Mouse (Mus musculus) adipocyte (in vitro differentiated cells): ENCODE results near the gene Orai1.

Experiments used
- DNase-seq: peaks from one replicate; pipeline ENCODE4 v3.0.0-alpha.2; 2016; ENCODE audit warnings: low spot score

Gene Orai1

DNA sequence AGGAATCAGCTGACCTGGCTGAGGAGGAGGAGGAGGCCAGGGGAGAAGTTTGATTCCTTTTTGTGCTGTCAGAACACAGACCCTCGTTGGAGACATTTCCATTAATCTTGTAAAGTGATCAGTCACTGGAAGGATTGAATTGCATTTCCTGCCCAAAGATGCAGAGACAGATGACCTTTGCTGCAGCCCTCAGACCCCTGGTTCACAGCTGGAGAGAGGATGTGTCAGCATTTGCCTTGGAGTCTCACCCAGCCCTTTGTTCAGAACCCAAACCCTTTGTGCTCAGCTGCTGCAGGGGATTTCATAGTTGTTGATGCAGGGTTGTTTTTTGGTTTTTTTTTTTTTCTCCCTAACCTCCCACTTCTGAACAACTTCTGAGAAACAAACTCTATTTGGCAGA, 20.0 kb upstream of the Orai1 start:
- DNase-seq: no peak

DNA sequence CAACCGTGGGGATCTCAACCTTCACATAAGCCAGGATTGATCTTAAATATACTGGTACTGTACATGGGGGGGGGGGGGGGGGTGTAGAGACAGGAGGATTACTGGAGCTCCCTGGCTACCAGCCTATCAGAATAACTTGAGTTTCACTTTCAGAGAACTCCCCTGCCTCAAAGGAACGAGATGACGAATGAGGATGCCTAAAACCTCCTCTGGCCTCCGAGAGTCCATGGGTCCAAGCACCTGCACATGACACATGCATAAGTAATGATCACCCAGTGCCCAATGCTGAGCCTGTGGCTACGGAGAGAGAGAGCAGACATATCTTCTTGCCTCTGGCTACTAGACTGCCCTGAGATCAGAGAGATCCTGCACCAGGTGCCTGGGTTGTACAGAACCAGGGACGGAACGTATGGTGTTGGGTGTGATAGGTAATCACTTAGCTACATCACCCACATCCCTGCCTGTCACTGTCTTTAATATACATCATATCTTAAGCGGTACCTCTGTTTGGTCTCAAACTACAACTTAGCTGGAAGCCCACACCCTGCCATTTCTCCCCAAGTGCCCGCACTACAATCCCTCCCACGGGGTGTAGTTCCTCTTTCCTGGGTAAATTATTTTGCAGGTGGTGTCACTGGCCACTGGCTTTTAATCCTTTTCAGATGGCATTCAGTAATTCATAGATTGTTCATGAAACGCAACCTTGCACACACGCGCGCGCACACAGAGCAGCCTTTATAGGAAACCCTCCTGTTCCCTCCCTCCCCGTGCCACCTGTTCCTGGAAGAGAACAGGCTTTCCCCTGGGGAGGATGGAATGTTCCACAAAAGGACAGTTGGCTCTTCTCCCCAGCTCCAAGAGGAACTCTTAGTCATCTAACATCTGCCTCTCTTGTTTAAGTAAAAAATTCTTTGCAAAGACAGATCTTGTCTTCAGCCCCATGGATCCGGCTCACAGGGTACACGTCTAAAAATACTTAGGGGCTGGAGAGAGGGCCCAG, 17.4 kb upstream of the Orai1 start:
- DNase-seq: no peak

DNA sequence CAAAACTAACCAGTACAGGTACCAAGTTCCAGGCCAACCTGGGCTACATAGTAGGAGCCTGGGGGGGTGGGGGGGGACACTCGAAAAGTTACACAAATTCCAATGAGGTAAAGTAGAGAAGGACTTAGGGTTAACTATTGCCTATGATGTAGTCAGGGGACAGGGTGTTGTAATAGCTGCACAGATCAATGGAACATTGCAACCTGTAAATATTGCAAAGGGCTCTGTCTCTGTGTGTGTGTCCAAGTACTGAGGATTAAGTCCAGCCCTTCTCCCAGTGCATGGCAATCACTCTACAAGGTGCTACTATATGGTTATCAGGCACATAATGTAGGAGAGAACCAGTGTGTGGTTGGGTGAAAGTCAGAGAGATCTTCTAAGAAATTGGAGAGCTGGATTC, 14.0 kb upstream of the Orai1 start:
- no peak for DNase-seq

DNA sequence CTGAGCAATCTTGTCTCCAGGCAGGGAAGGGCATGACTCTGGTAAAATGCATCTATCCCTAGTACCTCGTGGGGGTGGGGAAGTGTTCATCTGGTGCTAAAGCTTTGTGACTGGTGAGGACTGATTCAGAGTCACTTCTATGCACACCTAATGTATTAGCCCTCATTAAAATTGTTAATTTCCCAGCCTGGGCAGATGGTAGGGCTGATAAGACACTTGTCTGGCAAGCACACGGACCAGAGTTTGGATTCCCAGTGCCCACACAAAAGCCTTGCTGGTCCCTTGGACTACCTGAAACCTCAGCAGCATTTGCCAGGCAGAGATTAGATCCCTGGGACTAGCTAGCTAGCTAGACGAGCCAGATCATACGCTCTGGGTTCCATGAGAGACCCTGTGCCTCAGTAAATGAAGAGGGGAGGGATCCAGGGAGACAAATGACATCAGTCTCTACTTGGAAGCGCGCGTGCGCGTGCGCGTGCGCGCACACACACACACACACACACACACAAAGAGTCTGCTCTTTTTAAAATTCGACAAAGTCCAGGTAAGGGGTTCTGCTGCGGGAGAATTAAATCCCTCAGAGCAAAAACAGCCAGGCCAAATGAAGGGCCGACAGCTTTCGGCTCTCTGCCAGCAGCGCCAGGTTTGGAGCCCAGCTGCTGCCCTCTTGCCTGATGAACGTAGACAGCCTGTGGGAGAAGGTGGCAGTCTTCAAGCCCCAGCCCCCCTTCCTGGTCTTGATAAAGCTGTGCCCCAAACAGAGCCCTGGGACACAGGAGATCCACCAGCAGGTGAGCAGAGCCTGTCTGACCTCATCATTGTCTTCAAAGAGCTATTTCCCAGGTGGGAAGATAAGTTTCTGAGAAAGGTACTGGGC, 8.9 kb upstream of the Orai1 start:
- no peak for DNase-seq

DNA sequence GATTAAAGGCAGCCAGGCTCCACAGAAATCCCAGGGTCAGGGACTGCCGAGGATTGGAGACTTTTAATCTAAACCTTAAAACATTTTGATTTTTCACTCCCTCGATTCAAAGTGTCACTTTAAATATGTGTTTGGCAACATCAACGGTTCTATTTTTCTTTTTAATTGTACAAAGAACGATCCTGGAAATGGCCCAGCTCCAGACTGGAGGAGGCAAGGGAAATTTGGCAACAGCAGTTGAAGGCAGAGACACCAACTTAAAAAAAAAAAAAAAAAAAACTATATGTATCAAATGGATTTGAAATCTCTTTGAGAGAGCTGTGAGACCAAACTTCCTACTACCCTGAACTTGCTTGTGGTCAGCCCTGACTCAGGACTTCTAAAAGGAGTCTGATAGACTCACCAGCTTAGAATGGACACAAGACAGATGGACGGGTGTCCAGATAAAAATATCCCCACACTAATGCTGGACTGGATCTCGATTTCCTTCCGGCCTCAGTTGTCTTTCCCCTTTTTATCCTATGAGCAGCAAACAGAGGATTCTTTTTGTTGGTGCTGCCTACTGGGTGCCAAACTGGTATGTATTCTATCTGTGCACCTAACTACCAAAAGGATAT, 5.9 kb upstream of the Orai1 start:
- DNase-seq: peak; percentile 48

DNA sequence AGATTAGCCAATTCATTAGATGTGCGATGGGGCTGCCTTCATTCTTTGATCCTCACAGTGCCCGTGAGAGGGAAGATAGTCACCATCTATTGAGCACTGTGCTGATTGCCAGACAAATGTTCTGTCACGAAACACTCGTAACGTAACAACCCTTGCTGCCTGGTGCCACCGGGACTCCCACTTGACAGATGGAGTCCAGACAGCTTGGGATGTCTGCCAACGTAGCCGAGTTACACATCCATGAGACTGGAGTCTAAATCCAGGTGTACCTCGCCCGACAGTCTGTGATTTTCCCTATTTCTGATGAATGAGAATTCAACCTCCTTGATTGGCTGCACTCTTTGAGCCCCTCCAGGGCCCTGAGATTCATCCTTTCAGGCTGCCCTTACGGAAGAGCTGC, 5.0 kb upstream of the Orai1 start:
- DNase-seq: no peak

DNA sequence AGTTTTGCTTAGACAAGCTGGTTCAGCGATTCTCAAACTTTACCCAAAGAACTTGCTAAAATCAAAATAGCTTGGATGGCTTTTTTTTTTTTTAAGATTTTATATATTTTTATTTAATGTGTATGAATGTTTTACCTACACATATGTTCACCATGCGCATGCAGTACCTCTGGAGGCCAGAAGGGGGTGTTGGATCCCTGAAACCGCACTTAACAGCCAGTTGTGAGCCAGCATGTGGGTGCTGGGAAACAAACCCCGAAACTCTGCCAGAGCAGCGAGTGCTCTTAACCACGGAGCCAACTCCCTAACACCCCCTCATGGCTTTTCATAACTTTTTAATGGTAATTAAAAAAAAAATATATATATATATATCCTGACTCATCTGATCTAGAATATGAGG, 4.1 kb upstream of the Orai1 start:
- no peak for DNase-seq

DNA sequence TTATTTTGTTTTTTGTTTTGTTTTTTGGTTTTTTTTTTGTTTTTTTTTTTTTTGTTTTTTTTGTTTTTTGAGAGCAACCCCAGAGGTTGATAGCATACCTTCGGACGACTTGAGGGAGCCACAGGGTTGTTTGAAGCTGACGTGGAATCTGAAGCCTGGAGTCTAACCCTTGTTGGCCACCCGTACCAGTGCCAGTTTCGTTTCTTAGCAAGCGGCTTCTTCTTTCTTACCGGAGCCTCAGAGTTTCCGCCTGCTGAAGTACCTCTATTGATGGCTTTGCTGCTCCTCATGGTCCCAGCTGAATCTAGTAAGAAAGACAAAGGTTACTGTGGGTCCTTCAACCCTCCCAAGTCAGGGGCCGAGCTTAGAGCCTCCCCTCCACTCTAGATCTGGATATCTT, 3.2 kb upstream of the Orai1 start:
- no peak for DNase-seq

DNA sequence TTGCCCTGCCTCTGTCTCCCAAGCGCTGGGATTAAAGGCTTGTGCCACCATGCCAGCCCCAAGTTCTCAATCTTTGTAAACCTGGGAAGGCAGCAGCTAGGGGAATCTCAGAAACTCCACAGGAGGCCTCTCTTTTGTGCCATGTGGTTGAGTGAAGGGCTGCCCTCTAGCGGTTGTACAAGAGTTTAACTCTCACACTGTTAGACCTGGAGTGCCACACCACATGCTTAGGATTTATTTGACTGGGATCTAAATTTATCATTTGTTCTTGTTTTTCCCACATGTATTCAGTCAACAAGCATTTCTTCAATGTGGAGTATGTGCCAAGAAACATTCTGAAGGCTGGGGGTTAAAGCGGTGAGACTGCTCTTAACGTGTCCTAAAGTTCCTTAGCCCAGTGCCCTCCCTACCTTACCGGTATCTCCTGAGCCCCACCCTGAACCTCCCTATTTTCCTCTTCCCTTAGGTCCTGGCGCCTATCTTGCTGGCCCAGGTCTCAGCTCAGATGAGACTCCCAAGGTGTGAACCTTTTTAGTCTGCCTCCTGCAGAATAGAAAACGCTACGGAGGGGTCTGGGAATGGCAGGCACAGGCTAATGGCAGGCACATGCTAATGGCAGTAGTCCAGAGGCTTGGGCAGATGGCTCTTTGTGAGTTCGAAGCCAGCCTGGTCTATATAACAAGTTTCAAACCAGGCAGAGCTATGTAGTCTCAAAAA, 1.1 kb upstream of the Orai1 start:
- DNase-seq: peak; percentile 87

DNA sequence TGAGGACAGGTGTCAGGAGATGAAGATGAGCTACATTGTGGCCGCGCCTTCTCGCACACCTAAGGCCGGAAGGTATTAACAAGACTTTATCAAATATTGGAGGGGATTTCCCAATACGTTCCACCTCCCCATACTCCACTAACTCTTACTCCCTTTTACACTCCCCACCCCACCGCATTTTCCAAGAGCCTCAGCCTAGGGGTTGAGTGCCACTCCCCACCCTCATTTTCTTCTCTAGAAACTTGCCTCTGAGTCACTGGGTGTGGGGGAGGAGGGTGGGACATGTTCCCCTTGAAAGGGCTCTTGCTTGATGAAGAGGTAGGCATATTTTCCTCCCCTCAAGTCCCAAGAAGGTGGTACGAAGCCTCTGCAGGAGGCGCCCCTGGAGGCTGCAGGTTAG, 1.0 kb downstream of the Orai1 start:
- DNase-seq: no peak

DNA sequence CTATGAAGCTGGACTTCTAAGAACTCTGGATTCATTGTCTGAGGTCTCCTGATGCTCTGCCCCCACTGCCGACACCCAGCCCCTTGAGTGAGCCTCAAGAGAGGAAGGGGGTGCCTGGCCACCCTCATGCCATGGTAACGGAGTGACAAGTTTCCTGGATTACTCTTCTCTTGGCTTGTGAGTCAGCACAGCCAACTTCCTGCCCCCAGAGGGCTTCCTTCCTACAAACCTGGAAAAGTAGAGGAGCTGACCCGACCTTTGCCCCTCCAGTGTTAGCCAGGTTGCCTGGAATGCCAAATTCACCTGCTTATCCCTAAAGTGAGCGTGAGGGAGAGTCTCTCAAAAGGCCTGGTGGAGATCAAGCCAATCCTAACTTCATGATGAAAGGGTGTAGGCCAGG, 2.6 kb downstream of the Orai1 start:
- no peak for DNase-seq

DNA sequence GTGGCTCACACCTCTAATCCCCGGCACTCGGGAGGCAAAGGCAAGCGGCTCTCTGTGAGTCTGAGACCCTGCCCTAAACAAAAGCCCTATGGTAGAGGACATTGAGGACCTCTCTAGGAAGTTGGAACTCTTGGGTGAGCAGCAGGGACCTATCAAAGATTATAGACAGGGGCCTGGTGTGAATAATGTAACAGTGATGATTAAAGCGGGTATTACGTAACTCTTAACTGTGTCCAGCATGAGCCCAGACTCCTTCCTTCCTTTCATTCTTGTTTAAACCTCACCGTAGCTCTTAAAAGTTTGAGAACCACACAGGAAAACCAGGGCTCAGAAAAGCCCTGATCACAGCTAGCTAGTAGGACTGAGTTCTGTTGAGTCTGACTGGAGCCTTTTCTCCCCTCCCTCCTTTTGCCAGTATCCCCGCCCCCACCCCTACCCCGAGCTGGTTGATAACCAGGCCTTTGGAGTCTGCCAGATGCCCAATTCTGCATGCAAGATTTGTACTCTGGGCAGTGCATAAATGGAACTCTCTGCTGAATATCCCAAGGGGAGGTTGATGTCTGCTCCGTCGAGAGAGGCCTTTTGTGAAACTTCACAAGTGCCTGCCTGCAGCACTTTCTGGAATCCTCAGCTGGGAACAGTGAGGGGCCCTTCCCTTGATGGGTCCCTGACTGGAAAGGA, 4.6 kb downstream of the Orai1 start:
- DNase-seq: peak; percentile 39

DNA sequence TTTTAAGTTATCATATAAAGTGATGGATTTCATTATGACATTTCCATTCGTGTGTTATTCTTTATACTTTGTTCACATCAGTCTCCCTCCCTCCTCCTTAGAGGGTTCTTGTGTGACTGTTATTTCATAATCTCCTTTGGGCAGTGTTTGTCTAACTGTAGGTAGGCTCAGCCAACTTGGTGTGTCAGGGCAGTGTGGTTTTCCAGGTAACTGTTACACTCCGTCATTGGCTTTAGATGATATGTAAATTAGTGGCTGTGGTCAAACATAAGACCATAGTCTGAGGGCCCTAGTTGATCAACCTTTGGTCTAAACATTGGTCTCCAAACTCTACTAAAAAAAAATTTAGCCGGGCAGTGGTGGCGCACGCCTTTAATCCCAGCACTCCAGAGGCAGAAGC, 5.6 kb downstream of the Orai1 start:
- DNase-seq: no peak

DNA sequence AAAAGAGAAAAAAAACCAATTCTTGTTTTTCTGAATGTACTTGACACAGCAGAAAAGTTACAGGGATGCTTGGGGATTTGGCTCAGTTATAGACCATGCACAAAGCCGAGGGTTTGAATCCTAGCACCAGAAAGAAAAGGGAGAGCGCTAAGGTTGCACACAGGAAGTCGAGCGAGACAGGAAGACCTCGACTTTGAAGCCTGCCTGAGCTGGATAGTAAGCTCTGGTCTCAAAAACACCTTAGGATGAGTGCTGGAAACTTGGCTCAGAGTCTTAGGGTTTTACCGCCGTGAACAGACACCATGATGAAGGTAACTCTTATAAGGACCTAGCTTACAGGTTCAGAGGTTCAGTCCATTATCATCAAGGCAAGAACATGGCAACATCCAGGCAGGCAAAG, 6.6 kb downstream of the Orai1 start:
- DNase-seq: no peak

DNA sequence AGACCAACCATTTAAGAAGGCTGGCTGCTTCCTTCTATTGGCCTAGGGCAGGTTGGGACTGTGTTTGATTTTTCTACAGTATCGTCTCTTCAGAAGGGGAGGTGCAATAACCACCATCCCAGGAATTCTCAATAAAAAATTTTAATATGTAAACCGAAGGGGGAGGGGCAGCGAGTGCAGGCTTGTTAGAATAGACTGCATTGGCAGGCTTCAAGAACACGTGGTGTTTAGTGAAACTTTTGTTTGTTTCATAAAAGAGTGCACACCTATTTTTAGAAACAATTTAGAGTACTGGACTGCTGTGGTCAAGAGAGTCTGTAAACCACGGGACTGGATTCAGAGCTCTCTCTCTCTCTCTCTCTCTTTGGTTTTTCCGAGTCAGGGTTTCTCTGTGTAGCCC, 8.2 kb downstream of the Orai1 start:
- DNase-seq: no peak

DNA sequence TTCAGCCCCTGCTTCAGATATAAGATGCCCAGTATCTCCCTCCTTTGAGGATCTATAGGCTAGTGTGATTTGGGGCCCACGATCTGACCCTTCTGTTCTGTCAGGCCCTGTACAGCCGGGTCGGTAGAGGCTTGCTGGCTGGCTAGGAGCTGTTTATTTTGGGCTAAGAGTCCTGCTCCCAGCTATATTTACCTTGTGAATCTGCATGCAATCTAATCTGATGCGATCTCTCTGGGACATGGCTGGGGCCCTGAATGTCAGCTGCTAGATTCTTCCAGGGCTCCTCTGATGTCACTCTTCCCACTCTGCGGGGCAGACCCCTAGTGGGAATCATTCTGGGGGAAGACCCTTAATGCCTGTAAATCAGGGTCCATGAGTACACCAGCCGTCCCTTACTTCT, 9.4 kb downstream of the Orai1 start:
- DNase-seq: no peak

DNA sequence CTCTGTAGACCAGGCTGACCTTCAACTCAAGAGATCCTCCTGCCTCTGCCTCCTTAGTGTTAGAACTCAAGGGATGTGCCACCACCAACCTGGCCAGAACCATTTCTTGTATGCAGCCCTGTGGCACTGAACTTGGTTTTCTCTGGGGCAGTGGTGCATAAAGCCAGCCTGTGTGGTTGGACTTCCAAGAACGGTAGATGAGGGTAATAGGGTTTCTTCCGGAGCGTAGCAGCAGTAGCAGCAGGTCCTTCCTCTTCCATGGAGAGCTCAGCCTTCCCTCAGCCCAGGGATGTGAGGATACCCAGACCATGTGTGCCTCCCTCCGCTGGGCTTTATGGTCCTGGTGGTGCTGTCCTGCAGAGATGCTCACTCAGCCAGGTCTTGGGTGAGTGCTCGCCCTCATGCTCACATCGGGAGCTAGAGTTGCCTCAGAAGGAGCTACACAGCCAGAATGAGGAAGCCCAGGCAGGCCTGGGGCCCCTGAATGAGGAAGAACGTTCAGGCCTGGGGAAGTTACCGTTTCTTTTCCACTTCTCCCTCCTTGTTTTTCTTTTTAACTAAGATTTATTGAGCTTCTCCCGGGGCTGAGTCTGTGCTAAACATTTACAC, 10.2 kb downstream of the Orai1 start:
- no peak for DNase-seq

DNA sequence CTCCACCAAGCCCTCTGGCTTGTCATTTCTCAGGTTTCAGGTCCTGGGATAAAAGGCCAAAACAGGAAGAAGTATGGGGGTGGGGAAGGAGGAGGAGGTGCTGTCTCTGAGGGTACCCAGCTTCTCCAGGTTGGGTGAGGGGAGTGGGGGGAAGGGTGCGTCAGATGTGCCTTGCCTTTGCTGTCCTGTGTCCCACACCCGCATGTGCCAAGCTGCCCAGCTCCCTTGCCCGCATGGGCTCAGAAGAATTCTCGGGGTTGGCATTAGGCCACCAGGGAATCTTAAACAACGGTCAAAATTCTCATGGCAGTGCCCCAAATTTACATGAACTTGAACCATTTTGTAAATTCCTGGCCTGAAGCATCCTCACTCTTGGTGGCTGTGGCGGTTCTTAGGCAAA, 11.5 kb downstream of the Orai1 start:
- no peak for DNase-seq

DNA sequence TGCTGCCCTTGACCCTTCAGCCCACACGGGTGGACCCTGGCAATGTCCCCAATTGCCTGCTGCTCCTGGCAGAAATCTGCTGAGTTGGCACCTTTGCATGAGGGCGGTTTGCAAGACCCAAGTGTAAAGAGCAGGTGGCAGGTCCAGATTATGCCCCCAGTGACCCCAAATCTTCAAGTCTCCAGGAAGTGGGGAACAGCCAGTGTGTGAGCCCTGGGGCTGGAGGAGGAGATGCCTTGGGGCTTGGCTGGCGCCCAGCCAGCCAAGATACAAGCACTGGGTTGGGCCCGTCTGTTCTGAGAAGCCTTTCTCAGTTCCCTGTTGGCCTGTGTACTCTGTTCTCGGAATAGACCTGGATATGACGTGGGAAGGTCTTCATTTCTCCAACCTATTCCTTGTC, 12.6 kb downstream of the Orai1 start:
- no peak for DNase-seq

DNA sequence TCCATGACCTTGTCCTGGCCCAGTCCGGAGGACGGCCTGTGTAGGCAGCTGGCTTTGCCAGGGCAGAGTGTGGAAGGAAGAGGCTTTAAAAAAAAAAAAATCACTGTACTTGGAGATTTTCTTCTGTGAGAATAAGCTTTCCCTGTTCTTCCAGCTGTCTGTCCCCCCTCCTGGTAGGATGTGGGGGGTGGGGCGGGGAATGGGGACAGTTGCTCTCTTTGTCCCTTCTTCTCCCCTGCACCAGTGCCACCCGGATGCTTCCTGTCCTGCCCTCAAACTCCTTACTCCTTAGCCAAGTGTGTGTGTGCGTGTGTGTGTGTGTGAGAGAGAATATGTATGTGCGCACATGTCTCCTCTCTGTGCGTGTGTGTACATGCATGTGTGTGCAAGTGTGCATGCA, 14.9 kb downstream of the Orai1 start:
- DNase-seq: no peak

DNA sequence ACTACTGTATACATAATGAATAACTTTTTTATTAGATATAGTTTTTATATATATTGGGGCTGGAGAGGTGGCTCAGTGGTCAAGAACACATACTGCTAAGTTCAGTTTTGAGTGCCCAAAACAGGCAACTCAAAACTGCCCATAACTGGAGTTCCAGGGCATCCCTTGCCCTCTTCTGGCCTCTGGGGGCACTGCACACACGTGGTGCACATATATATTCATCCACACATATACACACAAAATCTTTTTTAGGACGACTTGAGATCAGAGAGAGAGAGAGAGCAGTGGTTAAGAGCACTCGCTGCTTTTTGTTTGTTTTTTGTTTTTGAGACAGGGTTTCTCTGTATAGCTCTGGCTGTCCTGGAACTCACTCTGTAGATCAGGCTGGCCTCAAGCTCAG, 16.4 kb downstream of the Orai1 start:
- no peak for DNase-seq
